Mouse (Mus musculus) lung, postnatal 14 days (tissue): ENCODE data around the gene Ptpn18.
"Not testable (repeated sequence)": the region's sequence is repeated elsewhere in the genome, so short reads cannot be mapped to it uniquely, and the experiment has no call there.

Source experiments
- DNase-seq: peaks from one replicate; pipeline ENCODE4 v3.0.0; 2021

Ptpn18 gene

GRCm38 (mm10) chr1:34468051-34468450 lies 8.5 kb downstream of the Ptpn18 start:
- DNase-seq: no peak

GRCm38 (mm10) chr1:34468500-34468899 lies 8.9 kb downstream of the Ptpn18 start:
- no peak for DNase-seq

- no peak for DNase-seq
These were observed 10.2 kb downstream of the Ptpn18 start for GRCm38 (mm10) chr1:34469801-34470200.

- DNase-seq: peak; percentile 54
These were observed 13.1 kb downstream of the Ptpn18 start for GRCm38 (mm10) chr1:34472427-34473300.

- DNase-seq: no peak
These were observed 19.5 kb downstream of the Ptpn18 start for GRCm38 (mm10) chr1:34478891-34479655.

GRCm38 (mm10) chr1:34480801-34481200 lies 21.2 kb downstream of the Ptpn18 start:
- no peak for DNase-seq

GRCm38 (mm10) chr1:34481920-34482669 lies 22.5 kb downstream of the Ptpn18 start:
- DNase-seq: no peak

GRCm38 (mm10) chr1:34484470-34484869 lies 24.9 kb downstream of the Ptpn18 start:
- peak; percentile 9 for DNase-seq

GRCm38 (mm10) chr1:34485461-34486188 lies 26.1 kb downstream of the Ptpn18 start:
- peak; percentile 58 for DNase-seq

GRCm38 (mm10) chr1:34487383-34487782 lies 27.8 kb downstream of the Ptpn18 start:
- no peak for DNase-seq

- no peak for DNase-seq
These were observed 30.4 kb downstream of the Ptpn18 start for GRCm38 (mm10) chr1:34489852-34490541.

GRCm38 (mm10) chr1:34491480-34491879 lies 31.9 kb downstream of the Ptpn18 start:
- no peak for DNase-seq

- DNase-seq: no peak
These were observed 43.4 kb downstream of the Ptpn18 start for GRCm38 (mm10) chr1:34502991-34503390.

GRCm38 (mm10) chr1:34505307-34505706 lies 45.7 kb downstream of the Ptpn18 start:
- no peak for DNase-seq

- no peak for DNase-seq
These were observed 46.5 kb downstream of the Ptpn18 start for GRCm38 (mm10) chr1:34505970-34506551.

GRCm38 (mm10) chr1:34507986-34508385 lies 48.4 kb downstream of the Ptpn18 start:
- DNase-seq: no peak

- DNase-seq: no peak
These were observed 51.0 kb downstream of the Ptpn18 start for GRCm38 (mm10) chr1:34510575-34510981.

- peak; percentile 43 for DNase-seq
These were observed 51.5 kb downstream of the Ptpn18 start for GRCm38 (mm10) chr1:34511027-34511426.

- no peak for DNase-seq
These were observed 53.5 kb downstream of the Ptpn18 start for GRCm38 (mm10) chr1:34513068-34513467.

GRCm38 (mm10) chr1:34516595-34516994 lies 57.0 kb downstream of the Ptpn18 start:
- no peak for DNase-seq

GRCm38 (mm10) chr1:34517297-34517696 lies 57.7 kb downstream of the Ptpn18 start:
- not testable (repeated sequence) for DNase-seq
